Mouse (Mus musculus) pancreas, adult 10 weeks (tissue): ENCODE results near the gene Galnt14. TPM values are rescaled to one million over a fixed set of nuclear protein-coding genes. Genes with fewer than 3 reads are reported as not detected.

ENCODE experiments used
- polyA plus RNA-seq: library from polyadenylated mRNA; stranded (reverse); fragments of 350-450 nt; fragmentation: Illumina TruSeq; extraction: RNeasy Lipid Tissue Mini Kit (QIAGEN cat#74804); gene quantifications from one replicate; pipeline ENCODE4 v1.2.3, GENCODE M21; 2015; ENCODE audit warnings: low read depth, low replicate concordance; ENCODE audit not compliant: insufficient read depth

The Galnt14 gene
- 2.2 TPM for polyA plus RNA-seq

DNA sequence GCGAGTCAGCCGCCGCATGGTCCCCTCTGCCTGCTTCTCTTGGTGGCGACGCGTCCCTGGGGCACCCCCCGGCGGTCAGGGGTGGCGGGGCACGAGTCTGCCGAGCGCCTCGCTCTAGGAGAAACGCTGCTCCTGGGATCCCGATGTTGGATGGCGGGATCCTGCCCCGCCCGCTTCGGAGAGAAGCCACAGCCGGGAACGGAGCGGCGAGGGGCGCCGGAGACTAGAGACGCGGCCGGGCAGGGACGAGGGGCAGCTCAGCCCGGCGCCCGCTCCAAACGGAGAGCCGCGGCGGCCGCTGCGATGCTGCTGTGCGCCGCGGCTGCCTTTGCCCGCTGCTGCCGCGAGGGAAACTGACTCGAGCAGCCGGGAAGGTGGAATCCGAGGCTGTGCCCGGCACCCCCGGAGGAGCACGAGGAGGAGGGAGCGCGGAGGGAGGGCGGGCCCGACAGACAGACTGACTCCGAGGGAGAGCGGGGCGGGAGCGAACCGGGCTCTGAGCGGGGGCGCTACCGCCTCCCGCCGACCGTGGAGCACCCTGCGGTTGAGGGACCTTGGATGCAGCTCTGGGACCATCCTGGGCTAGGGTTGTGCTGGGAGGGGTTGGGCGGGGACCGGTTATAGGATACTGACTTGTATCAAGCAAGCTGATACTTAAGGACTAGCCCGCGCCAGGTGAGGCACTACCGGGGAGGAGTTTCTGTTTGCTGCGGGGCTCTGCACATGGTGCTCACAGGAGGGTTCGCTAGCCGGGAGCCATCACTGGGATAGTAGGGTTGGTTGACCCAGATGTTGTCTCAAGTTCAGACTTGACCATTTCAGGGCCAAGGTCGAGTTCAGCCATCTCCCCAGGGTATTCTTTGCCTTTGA, at the start of gene Galnt14:
Galnt14 (minus strand) TSS at position 412 of the 870 bp plus-strand sequence.

Other genes with a start within 250 kb of the Galnt14 start
- gene Ehd3, start 93.7 kb upstream of the Galnt14 start, polyA plus RNA-seq: 2.1 TPM
- gene Xdh, start 239.7 kb upstream of the Galnt14 start, polyA plus RNA-seq: 32.6 TPM